Mouse (Mus musculus) T-helper 17 cell (primary cell): ENCODE results near the gene Nfib.
"Not testable (repeated sequence)": the region's sequence is repeated elsewhere in the genome, so short reads cannot be mapped to it uniquely, and the experiment has no call there.

ENCODE experiments used
- in situ Hi-C, 2 experiments: fragments of 300-600 bp; cut with MboI, MseI; formaldehyde crosslinking; loops; 1 replicate in 1 of 2; 2 replicates in 1 of 2; pipeline ENCODE4 v1.15.1; 2025; ENCODE audit warnings: high pct_unique_total_duplicates in 2 of 2

The Nfib gene

DNA sequence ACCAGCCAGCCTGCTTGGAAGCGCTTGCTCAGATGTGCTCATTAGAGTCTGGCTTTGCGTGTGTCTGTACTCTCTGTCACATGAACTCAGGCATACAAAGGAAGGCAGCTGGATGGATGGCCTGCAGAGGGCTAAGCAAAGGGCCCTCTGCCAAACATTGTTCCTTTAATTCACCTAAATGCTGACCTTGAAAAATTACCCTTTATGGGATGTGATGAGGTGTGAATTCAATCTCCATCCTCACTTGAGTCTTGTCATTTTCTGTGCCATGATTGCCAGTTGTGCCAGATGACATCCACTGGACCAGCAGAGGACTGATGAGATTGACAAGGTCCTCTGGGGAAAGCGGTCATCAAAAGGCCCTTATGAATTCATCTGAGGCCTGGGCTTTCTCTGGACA lies 434.0 kb downstream of the Nfib start:
- in situ Hi-C loops = no loop called here

DNA sequence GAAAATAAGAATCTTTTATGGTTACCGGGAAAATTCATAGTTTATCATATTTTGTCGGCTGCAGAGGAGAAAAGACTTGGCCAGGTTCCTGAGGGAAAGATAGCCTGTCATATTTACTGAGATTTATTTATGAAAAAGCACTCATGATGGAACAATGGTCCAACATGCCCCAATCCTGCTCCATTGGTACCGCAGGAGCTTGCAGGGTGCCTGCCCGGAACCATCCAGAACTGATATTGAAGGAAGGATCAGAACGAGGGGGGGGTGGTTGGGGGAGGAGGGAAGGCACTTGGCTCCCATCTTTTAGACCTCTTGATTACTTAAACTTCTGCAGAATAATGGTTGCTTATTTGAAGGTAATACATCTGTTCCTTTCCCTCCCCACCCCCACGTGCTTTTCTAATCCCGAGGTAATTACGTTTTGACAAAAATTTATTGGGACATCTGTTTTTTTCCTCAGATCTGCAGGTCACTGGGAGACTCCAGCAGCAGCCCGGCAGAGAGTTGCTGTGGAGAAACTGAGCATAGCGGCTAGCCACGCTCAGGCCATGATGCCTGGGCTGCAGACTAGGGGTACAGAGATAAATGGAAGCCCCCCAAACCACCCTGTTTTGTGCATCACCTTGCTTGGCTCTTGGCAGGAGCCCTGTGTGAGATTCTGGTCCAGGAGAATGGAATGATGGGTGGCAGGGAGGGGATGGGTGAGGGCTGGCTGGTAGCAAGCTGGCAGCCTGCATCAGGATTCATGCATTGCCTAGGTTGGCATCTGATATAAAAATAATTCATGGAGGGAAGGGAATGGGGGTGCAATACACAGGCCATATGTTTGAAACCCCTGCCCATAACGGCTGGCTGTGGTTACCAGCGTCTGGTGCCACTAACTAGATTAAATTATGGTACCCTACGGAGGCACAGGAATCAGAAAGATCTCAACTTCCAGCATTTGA lies 437.4 kb downstream of the Nfib start:
- in situ Hi-C loops = no loop called here

DNA sequence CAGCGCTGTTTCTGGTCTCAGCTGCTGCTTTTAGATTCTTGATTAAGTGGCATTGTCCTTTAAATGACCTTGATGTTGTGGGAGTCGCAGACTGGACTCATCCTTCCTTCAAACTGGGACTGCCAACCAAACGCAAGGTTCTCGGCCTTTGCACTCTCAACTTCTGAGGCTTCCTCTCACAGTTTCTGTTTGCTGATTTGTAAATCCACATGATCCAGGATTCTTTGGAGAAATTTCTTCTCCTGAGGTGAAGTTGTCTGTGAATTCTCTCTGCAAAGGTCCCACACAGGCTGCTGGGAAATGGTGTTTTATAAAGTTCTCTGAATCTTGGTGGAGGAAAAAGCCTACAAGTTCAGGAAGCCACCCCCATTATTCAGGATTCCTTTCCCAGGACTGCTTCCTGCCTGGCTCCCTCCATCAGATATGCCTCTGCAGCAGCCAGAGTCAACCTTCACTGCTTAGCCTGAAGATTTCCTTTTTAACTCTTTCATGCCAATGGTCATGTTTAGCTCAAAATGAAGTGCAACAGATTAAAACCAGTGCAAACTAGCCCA lies 439.4 kb downstream of the Nfib start:
- in situ Hi-C loops = no loop called here

DNA sequence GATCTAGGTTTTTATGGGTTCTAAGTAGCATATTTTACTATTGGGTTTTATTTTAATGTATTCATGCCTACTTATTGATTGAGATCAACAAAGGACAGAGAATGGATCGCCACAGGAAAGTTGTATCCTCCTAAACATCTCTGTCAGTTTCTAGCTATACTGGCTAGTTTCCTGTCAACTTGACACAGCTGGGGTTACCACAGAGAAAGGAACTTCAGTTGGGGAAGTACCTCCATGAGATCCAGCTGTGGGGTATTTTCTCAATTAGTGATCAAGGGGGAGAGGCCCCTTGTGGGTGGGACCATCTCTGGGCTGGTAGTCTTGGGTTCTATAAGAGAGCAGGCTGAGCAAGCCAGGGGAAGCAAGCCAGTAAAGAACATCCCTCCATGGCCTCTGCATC lies 447.0 kb downstream of the Nfib start:
- in situ Hi-C loops = not testable (repeated sequence)

- in situ Hi-C loops = no loop called here
Observed at GRCm38 (mm10) chr4:82252054-82252453, 453.5 kb downstream of the Nfib start.

DNA sequence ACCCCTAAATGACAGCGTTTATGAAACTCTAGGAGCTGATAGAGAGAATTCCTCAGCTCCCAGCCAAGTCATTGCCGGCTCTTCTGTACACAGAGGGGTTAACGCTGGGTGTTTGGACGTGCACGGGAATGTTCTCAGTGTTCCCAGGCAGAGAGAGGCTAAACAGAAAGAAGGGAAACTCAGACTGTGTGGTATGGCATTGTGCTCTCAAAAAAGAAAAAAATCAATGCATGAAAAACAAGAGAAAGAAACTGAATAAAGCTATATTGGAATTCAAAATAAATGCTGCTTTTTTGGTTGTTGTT lies 455.2 kb downstream of the Nfib start:
- in situ Hi-C loops = no loop called here

GRCm38 (mm10) chr4:82249518-82250354 lies 455.8 kb downstream of the Nfib start:
- in situ Hi-C loops = no loop called here

- in situ Hi-C loops = no loop called here
Observed at GRCm38 (mm10) chr4:82248961-82249360, 456.6 kb downstream of the Nfib start.

GRCm38 (mm10) chr4:82248031-82248430 lies 457.5 kb downstream of the Nfib start:
- in situ Hi-C loops = no loop called here

- in situ Hi-C loops = no loop called here
Observed at GRCm38 (mm10) chr4:82246290-82246689, 459.3 kb downstream of the Nfib start.
